In genomic region chr13:48655637-48656036, GRCm38 (mm10) we compare ENCODE assay signal across 8 mouse cellular contexts. TPM values are rescaled to one million over a fixed set of nuclear protein-coding genes. Genes with fewer than 3 reads are reported as not detected.
DNase-seq lines count a peak whose midpoint lies in the region; ATAC-seq and TF ChIP-seq lines count a peak whose summit lies in the region.

No protein-coding gene starts in this region.

- DNase-seq in liver, adult 2 months (ENCODE audit: extremely low read depth, low read depth, low spot score), result peak; percentile 47
- DNase-seq in liver, embryonic 11.5 days (ENCODE audit: low spot score), result no peak
- DNase-seq in hindbrain, postnatal 0 days (ENCODE audit: low spot score), result peak; percentile 91
- DNase-seq in left cerebral cortex, adult 2 months (ENCODE audit: extremely low spot score in 1 of 2, low spot score in 2 of 2), result peak; percentile 38 to 44
- DNase-seq in testis, postnatal 10 days (ENCODE audit: low spot score), result peak; percentile 69

- no peak overlapping the region for H3K27ac ChIP-seq in liver, adult 2 months (replicated peaks; ENCODE audit: insufficient read depth, low read depth, low read length)
- no peak overlapping the region for H3K27ac ChIP-seq in liver, embryonic 11.5 days (ENCODE audit: low read depth, low read length)
- no peak overlapping the region for H3K27ac ChIP-seq in forebrain, embryonic 15.5 days (replicated peaks)
- H3K27ac ChIP-seq in hindbrain, postnatal 0 days, result no peak overlapping the region
- H3K27ac ChIP-seq in left cerebral cortex, adult 2 months, result no peak overlapping the region
- H3K27ac ChIP-seq in midbrain, embryonic 13.5 days, result no peak overlapping the region

- no peaks in the 10 kb centered on the region for H3K79me2 ChIP-seq in liver, adult 2 months (ENCODE audit: control insufficient read depth, insufficient read depth, low read length)

- H3K4me3 ChIP-seq in liver, adult 2 months (ENCODE audit: insufficient read depth, low read depth, low read length), result no peak overlapping the region
- no peak overlapping the region for H3K4me3 ChIP-seq in liver, embryonic 11.5 days (ENCODE audit: low read depth, low read length)
- H3K4me3 ChIP-seq in forebrain, embryonic 15.5 days, result no peak overlapping the region
- H3K4me3 ChIP-seq in hindbrain, postnatal 0 days (ENCODE audit: low read length), result no peak overlapping the region
- no peak overlapping the region for H3K4me3 ChIP-seq in left cerebral cortex, adult 2 months
- H3K4me3 ChIP-seq in midbrain, embryonic 13.5 days (replicated peaks), result no peak overlapping the region

- TF ChIP-seq POLR2A in liver, adult 2 months (IDR thresholded peaks at IDR 0.05; ENCODE audit: extremely low read depth, insufficient read depth, low read length), result no peak

- H3K27me3 ChIP-seq in liver, adult 2 months (ENCODE audit: control insufficient read depth, insufficient read depth, low read length), result peaks cover 10% of the 10 kb centered on the region; the same call in 1 of the 2 replicates
- H3K27me3 ChIP-seq in liver, embryonic 11.5 days (replicated peaks; ENCODE audit: control insufficient read depth, insufficient read depth, low read length), result peaks cover 71% of the 10 kb centered on the region
- H3K27me3 ChIP-seq in forebrain, embryonic 15.5 days, result peaks cover 60% of the 10 kb centered on the region
- H3K27me3 ChIP-seq in hindbrain, postnatal 0 days (ENCODE audit: insufficient read depth, low read length), result peaks cover 49% of the 10 kb centered on the region
- H3K27me3 ChIP-seq in midbrain, embryonic 13.5 days, result peaks cover 87% of the 10 kb centered on the region

- no peaks in the 10 kb centered on the region for H3K36me3 ChIP-seq in liver, adult 2 months (ENCODE audit: control insufficient read depth, insufficient read depth, low read length)
- H3K36me3 ChIP-seq in liver, embryonic 11.5 days (ENCODE audit: control insufficient read depth, insufficient read depth, low read length), result no peaks in the 10 kb centered on the region
- H3K36me3 ChIP-seq in forebrain, embryonic 15.5 days, result no peaks in the 10 kb centered on the region
- no peaks in the 10 kb centered on the region for H3K36me3 ChIP-seq in hindbrain, postnatal 0 days (ENCODE audit: insufficient read depth, low read length)
- H3K36me3 ChIP-seq in midbrain, embryonic 13.5 days, result no peaks in the 10 kb centered on the region

- no peak for ATAC-seq in liver, embryonic 11.5 days (replicated peaks; ENCODE audit: low FRiP score)
- peak; percentile 31 for ATAC-seq in cerebellum, adult (ENCODE audit: insufficient number of reproducible peaks, low FRiP score, low TSS enrichment)
- peak; percentile 65 for ATAC-seq in forebrain, embryonic 15.5 days (replicated peaks)
- peak; percentile 81 for ATAC-seq in hindbrain, postnatal 0 days
- ATAC-seq in midbrain, embryonic 13.5 days, result peak; percentile 69

- H3K4me1 ChIP-seq in liver, adult 2 months (ENCODE audit: control insufficient read depth, insufficient read depth, low read length), result peaks cover 3% of the 10 kb centered on the region; the same call in 1 of the 2 replicates
- H3K4me1 ChIP-seq in liver, embryonic 11.5 days (replicated peaks; ENCODE audit: control insufficient read depth, insufficient read depth, low read length), result no peaks in the 10 kb centered on the region
- H3K4me1 ChIP-seq in forebrain, embryonic 15.5 days, result peaks cover 13% of the 10 kb centered on the region
- H3K4me1 ChIP-seq in hindbrain, postnatal 0 days (ENCODE audit: insufficient read depth, low read length), result no peaks in the 10 kb centered on the region
- peaks cover 13% of the 10 kb centered on the region; the same call in 1 of the 2 replicates for H3K4me1 ChIP-seq in midbrain, embryonic 13.5 days (replicated peaks)

- TF ChIP-seq CTCF in liver, adult 2 months (IDR thresholded peaks at IDR 0.05; ENCODE audit: low read depth, low read length), result peak; percentile 63; the same call in 1 of the 2 replicates
- TF ChIP-seq CTCF in hindbrain, postnatal 0 days (IDR thresholded peaks at IDR 0.05; ENCODE audit: low read depth), result peak; percentile 86
- peak; percentile 71 for TF ChIP-seq CTCF in left cerebral cortex, adult 2 months (IDR thresholded peaks at IDR 0.05)

- intact Hi-C loops in left cerebral cortex, adult 2 months (cut with DNase I), result loop anchor here (2.0 to 5.0 kb wide), 2 partner anchors 343 to 517 kb away; no protein-coding TSS in a partner anchor

- H3K9me3 ChIP-seq in liver, embryonic 11.5 days (ENCODE audit: control insufficient read depth, low read length), result no peaks in the 10 kb centered on the region
- H3K9me3 ChIP-seq in forebrain, embryonic 15.5 days, result no peaks in the 10 kb centered on the region
- H3K9me3 ChIP-seq in hindbrain, postnatal 0 days (ENCODE audit: low read length), result no peaks in the 10 kb centered on the region
- no peaks in the 10 kb centered on the region for H3K9me3 ChIP-seq in midbrain, embryonic 13.5 days

- WGBS in liver, adult 2 months, result under 1% methylated on average over 8 of the region's 8 CpGs
- 1% methylated on average over 8 of the region's 8 CpGs for WGBS in liver, embryonic 11.5 days
- 3% methylated on average over 8 of the region's 8 CpGs for whole genome bisulfite sequencing in forebrain, embryonic 15.5 days
- WGBS in hindbrain, postnatal 0 days, result 2% methylated on average over 8 of the region's 8 CpGs
- WGBS in midbrain, embryonic 13.5 days, result 3% methylated on average over 8 of the region's 8 CpGs

- H3K9ac ChIP-seq in liver, adult 2 months (ENCODE audit: low read depth, low read length), result no peak overlapping the region
- no peak overlapping the region for H3K9ac ChIP-seq in liver, embryonic 11.5 days (ENCODE audit: low read depth, low read length)
- no peak overlapping the region for H3K9ac ChIP-seq in forebrain, embryonic 15.5 days (replicated peaks)
- no peak overlapping the region for H3K9ac ChIP-seq in hindbrain, postnatal 0 days (replicated peaks; ENCODE audit: low read length)
- H3K9ac ChIP-seq in midbrain, embryonic 13.5 days (replicated peaks), result no peak overlapping the region

- H3K4me2 ChIP-seq in liver, embryonic 11.5 days, result no peak overlapping the region
- no peak overlapping the region for H3K4me2 ChIP-seq in forebrain, embryonic 15.5 days (replicated peaks)
- no peak overlapping the region for H3K4me2 ChIP-seq in hindbrain, postnatal 0 days (ENCODE audit: low read depth, low read length)
- H3K4me2 ChIP-seq in midbrain, embryonic 13.5 days (replicated peaks), result 0 out of 2 replicates have a peak overlapping the region, but pooled peaks have one; percentile 30

RNA-seq across cellular contexts. Expression of gene Barx1, which starts 7.2 kb away (rescaled TPM):
- total RNA-seq in liver, adult 2 months (2014; rRNA removed), result not detected in 2 replicates
- polyA plus RNA-seq in liver, adult 2 months (2012; rRNA removed), result not detected in 2 replicates
- polyA plus RNA-seq in liver, embryonic 11.5 days (2014; fragmentation: Nextera tagmentation; extraction: Ambion mirVana), result 21.2 and 22.3 TPM in 2 replicates
- polyA plus RNA-seq in forebrain, embryonic 15.5 days (2015; fragmentation: Nextera tagmentation; extraction: Ambion mirVana), result not detected in 2 replicates
- not detected in 2 replicates for total RNA-seq in hindbrain, postnatal 0 days (2014; rRNA removed)
- polyA plus RNA-seq in hindbrain, postnatal 0 days (2015; fragmentation: Nextera tagmentation; extraction: Ambion mirVana), result not detected in 2 replicates
- total RNA-seq in left cerebral cortex, adult 2 months (2021), result not detected
- polyA plus RNA-seq in midbrain, embryonic 13.5 days (2015; fragmentation: Nextera tagmentation; extraction: Ambion mirVana), result 0.15 TPM in 1 of 2 replicates, not detected in the other

RNA-seq across cellular contexts. Expression of gene Ptpdc1, which starts 30.2 kb away (rescaled TPM):
- total RNA-seq in liver, adult 2 months (2014; rRNA removed), result 1.1 and 1.3 TPM in 2 replicates
- polyA plus RNA-seq in liver, adult 2 months (2012; rRNA removed), result 0.32 and 0.49 TPM in 2 replicates
- 3.4 and 3.8 TPM in 2 replicates for polyA plus RNA-seq in liver, embryonic 11.5 days (2014; fragmentation: Nextera tagmentation; extraction: Ambion mirVana)
- 14.1 and 16.0 TPM in 2 replicates for polyA plus RNA-seq in forebrain, embryonic 15.5 days (2015; fragmentation: Nextera tagmentation; extraction: Ambion mirVana)
- 16.3 and 30.8 TPM in 2 replicates for total RNA-seq in hindbrain, postnatal 0 days (2014; rRNA removed)
- 13.0 and 13.5 TPM in 2 replicates for polyA plus RNA-seq in hindbrain, postnatal 0 days (2015; fragmentation: Nextera tagmentation; extraction: Ambion mirVana)
- 10 to 100 TPM; 22.9 to 28.5 TPM for total RNA-seq in left cerebral cortex, adult 2 months (2021)
- 16.1 and 16.5 TPM in 2 replicates for polyA plus RNA-seq in midbrain, embryonic 13.5 days (2015; fragmentation: Nextera tagmentation; extraction: Ambion mirVana)

Comparison
In these comparisons a context has a peak if more than half of its experiments do, and no peak if none do; other contexts are left out.
1. RNA of gene Barx1, which starts 7.2 kb away (polyA plus RNA-seq): 21.2 to 22.3 TPM in liver, embryonic 11.5 days; 0.15 TPM in midbrain, embryonic 13.5 days, not detected in hindbrain, postnatal 0 days, not detected in liver, adult 2 months and not detected in forebrain, embryonic 15.5 days; every median in the first group is over 10 times any median in the second.
2. Peak in every context shown above with its lines, with median percentiles within 50 percentile points of each other: CTCF ChIP-seq.